Mouse (Mus musculus): ENCODE results near the gene Zmynd8.

DNA sequence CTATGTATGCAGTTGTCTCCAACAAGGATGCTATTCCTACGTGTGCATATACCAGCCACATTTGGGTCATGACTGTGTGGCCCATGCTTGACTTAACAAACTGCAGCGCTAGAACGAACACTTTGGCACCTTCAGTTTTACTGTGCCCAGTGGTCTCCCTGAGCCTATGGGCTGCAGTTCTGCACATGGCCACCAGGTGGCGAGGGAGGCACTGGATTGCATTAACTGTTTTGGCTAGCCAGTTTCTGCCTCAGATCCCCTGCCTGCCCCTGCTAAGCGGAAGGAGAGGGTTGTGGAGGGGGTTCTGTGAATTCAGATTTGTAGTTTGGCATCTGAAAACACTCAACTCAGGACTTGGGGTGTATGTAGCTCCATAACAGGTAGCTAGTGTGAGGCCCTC lies 116.5 kb downstream of the Zmynd8 start:
- TF ChIP-seq CTCF (IDR thresholded peaks at IDR 0.05; ENCODE audit: control insufficient read depth, insufficient read depth, insufficient replicate concordance, low read depth, low read length) (peak; percentile 100), POLR2A (IDR thresholded peaks at IDR 0.05; ENCODE audit: control insufficient read depth, low read depth, low read length) (no peak)
